Comparison of ENCODE assay signal across 9 mouse cellular contexts in genomic region chr12:98280530-98280929, GRCm38 (mm10). TPM values are rescaled to one million over a fixed set of nuclear protein-coding genes. Genes with fewer than 3 reads are reported as not detected.
DNase-seq lines count a peak whose midpoint lies in the region; ATAC-seq and TF ChIP-seq lines count a peak whose summit lies in the region.
"Had no signal": no experiment of that assay in that cellular context is flagged by ENCODE, and none has a peak within 500 bp of the region (broad histone marks: within the 10 kb centered on the region; RNA-seq: fewer than 3 reads in every experiment).

No protein-coding gene starts in this region.

- peak; percentile 89 for TF ChIP-seq CTCF in Patski (IDR thresholded peaks at IDR 0.05)

- no peaks in the 10 kb centered on the region for H3K27me3 ChIP-seq in intestine, embryonic 14.5 days (replicated peaks; ENCODE audit: control insufficient read depth, insufficient read depth, low read length)
- no peaks in the 10 kb centered on the region for H3K27me3 ChIP-seq in intestine, embryonic 16.5 days (replicated peaks; ENCODE audit: control insufficient read depth, insufficient read depth, low read length)
- no peaks in the 10 kb centered on the region for H3K27me3 ChIP-seq in Patski
- H3K27me3 ChIP-seq: embryonic facial prominence, embryonic 12.5 days had no signal

- H3K4me2 ChIP-seq in intestine, embryonic 14.5 days (ENCODE audit: low read length), result no peak overlapping the region
- no peak overlapping the region for H3K4me2 ChIP-seq in intestine, embryonic 16.5 days (ENCODE audit: low read depth, low read length)
- H3K4me2 ChIP-seq: embryonic facial prominence, embryonic 12.5 days had no signal

- no peak overlapping the region for H3K4me3 ChIP-seq in intestine, embryonic 14.5 days (ENCODE audit: low read depth, low read length)
- no peak overlapping the region for H3K4me3 ChIP-seq in intestine, embryonic 16.5 days (ENCODE audit: low read length)
- H3K4me3 ChIP-seq: embryonic facial prominence, embryonic 12.5 days had no signal

- no peak overlapping the region for H3K27ac ChIP-seq in intestine, embryonic 14.5 days (ENCODE audit: low read depth)
- H3K27ac ChIP-seq in intestine, embryonic 16.5 days (ENCODE audit: low read length), result no peak overlapping the region
- H3K27ac ChIP-seq: embryonic facial prominence, embryonic 12.5 days had no signal

- H3K36me3 ChIP-seq in intestine, embryonic 14.5 days (ENCODE audit: control insufficient read depth, insufficient read depth, low read length), result no peaks in the 10 kb centered on the region
- H3K36me3 ChIP-seq in intestine, embryonic 16.5 days (ENCODE audit: control insufficient read depth, insufficient read depth, low read length), result no peaks in the 10 kb centered on the region
- H3K36me3 ChIP-seq: embryonic facial prominence, embryonic 12.5 days had no signal

- POLR2A ChIA-PET in Patski (lab: Charles Lee), result no interaction called here

- WGBS in intestine, embryonic 14.5 days, result 36% methylated on average over 5 of the region's 5 CpGs
- 33% methylated on average over 5 of the region's 5 CpGs for WGBS in intestine, embryonic 16.5 days

- H3K9ac ChIP-seq in intestine, embryonic 14.5 days (ENCODE audit: low read length), result no peak overlapping the region
- no peak overlapping the region for H3K9ac ChIP-seq in intestine, embryonic 16.5 days (ENCODE audit: low read depth, low read length)
- H3K9ac ChIP-seq: embryonic facial prominence, embryonic 12.5 days had no signal

- intact Hi-C loops in gastrocnemius, postnatal 14 days (cut with DNase I; ENCODE audit: low total_unique reads), result loop anchor here (5.0 kb wide), 1 partner anchor 67 kb away; no protein-coding TSS in a partner anchor

- no peaks in the 10 kb centered on the region for H3K9me3 ChIP-seq in intestine, embryonic 14.5 days (ENCODE audit: control insufficient read depth, low read length)
- H3K9me3 ChIP-seq in intestine, embryonic 16.5 days (ENCODE audit: control insufficient read depth, low read length), result no peaks in the 10 kb centered on the region
- H3K9me3 ChIP-seq: embryonic facial prominence, embryonic 12.5 days had no signal

- DNase-seq in intestine, embryonic 14.5 days (ENCODE audit: low spot score), result peak; percentile 78
- no peak for DNase-seq in Patski (ENCODE audit: low read depth, low spot score)
- DNase-seq in cerebellum, postnatal 36 days, result peak; percentile 80 to 82
- DNase-seq in gastrocnemius, postnatal 14 days, result peak; percentile 31
- peak; percentile 78 to 80 for DNase-seq in layer of hippocampus, postnatal 10 days (ENCODE audit: low spot score in 2 of 2)
- peak; percentile 72 for DNase-seq in mesoderm, embryonic 11.5 days (ENCODE audit: low read depth, low spot score)
- peak; percentile 52 for DNase-seq in telencephalon, adult 2 months (ENCODE audit: low read depth, low spot score)

- no peak for ATAC-seq in intestine, embryonic 14.5 days (replicated peaks; ENCODE audit: low FRiP score, low TSS enrichment, low read depth)
- no peak for ATAC-seq in intestine, embryonic 16.5 days
- no peak for ATAC-seq in Patski

- in situ Hi-C loops in Patski (cut with MboI; ENCODE audit: low pct_unique_long_range_greater_than_20kb), result loop anchor here (5.0 kb wide), 2 partner anchors 67 to 172 kb away; no protein-coding TSS in a partner anchor

- H3K4me1 ChIP-seq in intestine, embryonic 14.5 days (replicated peaks; ENCODE audit: control insufficient read depth, insufficient read depth, low read length), result no peaks in the 10 kb centered on the region
- no peaks in the 10 kb centered on the region for H3K4me1 ChIP-seq in intestine, embryonic 16.5 days (ENCODE audit: control insufficient read depth, insufficient read depth, low read length)
- H3K4me1 ChIP-seq: embryonic facial prominence, embryonic 12.5 days had no signal

- CTCF ChIA-PET in Patski (lab: Charles Lee), result interaction anchor here (0.6 to 4.5 kb wide), 20 partner anchors 8 to 366 kb away, joined by 3 to 36 read pairs (median 4); partner anchors contain the start of gene Gpr65

RNA-seq across cellular contexts. Expression of gene Gpr65, which starts 12.1 kb away (rescaled TPM):
- 2.5 and 2.7 TPM in 2 replicates for polyA plus RNA-seq in intestine, embryonic 14.5 days (2014; fragmentation: Nextera tagmentation; extraction: Ambion mirVana)
- 2.4 and 2.6 TPM in 2 replicates for polyA plus RNA-seq in intestine, embryonic 16.5 days (2015; fragmentation: Nextera tagmentation; extraction: Ambion mirVana)
- not detected for polyA plus RNA-seq in Patski (2021)
- under 1 TPM; 0.10 to 0.24 TPM for total RNA-seq in gastrocnemius, postnatal 14 days (2021)
- total RNA-seq in layer of hippocampus, postnatal 10 days (2021), result not detected

RNA-seq across cellular contexts. Expression of gene Galc, which starts 21.3 kb away (rescaled TPM):
- 8.9 and 10.4 TPM in 2 replicates for polyA plus RNA-seq in intestine, embryonic 14.5 days (2014; fragmentation: Nextera tagmentation; extraction: Ambion mirVana)
- polyA plus RNA-seq in intestine, embryonic 16.5 days (2015; fragmentation: Nextera tagmentation; extraction: Ambion mirVana), result 9.2 and 10.8 TPM in 2 replicates
- 60.4 TPM for polyA plus RNA-seq in Patski (2021)
- total RNA-seq in gastrocnemius, postnatal 14 days (2021), result 1 to 10 TPM; 3.5 to 3.6 TPM
- total RNA-seq in layer of hippocampus, postnatal 10 days (2021), result 10 to 100 TPM; 20.7 to 24.9 TPM
